Mouse (Mus musculus) liver, adult 2 months (tissue): ENCODE measurements around the gene Cbr4. TPM values are rescaled to one million over a fixed set of nuclear protein-coding genes. Genes with fewer than 3 reads are reported as not detected.

Experiments
- DNase-seq: peaks from one replicate; pipeline ENCODE4 v3.0.0-alpha.2; 2011; ENCODE audit warnings: low read depth, low spot score; ENCODE audit errors: extremely low read depth
- H3K27ac ChIP-seq: fragments of 200-500 bp; replicated peaks from 2 replicates; pipeline ENCODE4 v1.5.1; 2012; ENCODE audit warnings: low read depth, mild to moderate bottlenecking, control low read depth, inconsistent platforms, low read length; ENCODE audit not compliant: insufficient read depth
- H3K27me3 ChIP-seq: fragments of 200-500 bp; 2 replicates; pipeline ENCODE4 v1.6.1; 2012; ENCODE audit warnings: mild to moderate bottlenecking, moderate library complexity, low read length, inconsistent platforms; ENCODE audit not compliant: control insufficient read depth, insufficient read depth
- H3K36me3 ChIP-seq: fragments of 200-500 bp; 2 replicates; pipeline ENCODE4 v1.6.1; 2012; ENCODE audit warnings: low read length, inconsistent platforms; ENCODE audit not compliant: control insufficient read depth, insufficient read depth
- H3K4me1 ChIP-seq: fragments of 200-500 bp; 2 replicates; pipeline ENCODE4 v1.6.1; 2011; ENCODE audit warnings: low read length; ENCODE audit not compliant: control insufficient read depth, insufficient read depth
- H3K4me3 ChIP-seq: fragments of 200-500 bp; 2 replicates; pipeline ENCODE4 v1.5.1; 2011; ENCODE audit warnings: low read depth, mild to moderate bottlenecking, control low read depth, low read length, moderate library complexity; ENCODE audit not compliant: insufficient read depth
- H3K79me2 ChIP-seq: fragments of 200-500 bp; 2 replicates; pipeline ENCODE4 v1.6.1; 2012; ENCODE audit warnings: inconsistent platforms, mild to moderate bottlenecking, low read length, moderate library complexity; ENCODE audit not compliant: control insufficient read depth, insufficient read depth
- H3K9ac ChIP-seq: fragments of 200-500 bp; 2 replicates; pipeline ENCODE4 v1.6.1; 2012; ENCODE audit warnings: low read depth, mild to moderate bottlenecking, control low read depth, inconsistent platforms, low read length
- CTCF ChIP-seq: fragments of 200-500 bp; IDR thresholded peaks from 2 replicates; pipeline ENCODE4 v1.5.1; 2011; ENCODE audit warnings: low read depth, low read length, control low read depth
- POLR2A ChIP-seq: fragments of 200-500 bp; IDR thresholded peaks from 2 replicates; pipeline ENCODE4 v1.6.1; 2011; ENCODE audit warnings: low read length, control low read depth; ENCODE audit not compliant: insufficient read depth; ENCODE audit errors: extremely low read depth
- WGBS: fragments of 180-500 bp; shearing (Covaris S2); methylation state at CpG from one replicate; pipeline ENCODE4 v1.1.7; 2018; 5-methylcytosine and 5-hydroxymethylcytosine counted together
- polyA plus RNA-seq: library from polyadenylated mRNA; depleted of rRNA; stranded (reverse); fragments of >200 nt; gene quantifications from 2 replicates; pipeline ENCODE4 v1.2.3, GENCODE M21; 2012
- total RNA-seq: library from RNA; depleted of rRNA; stranded (reverse); fragments of >200 nt; gene quantifications from 2 replicates; pipeline ENCODE4 v1.2.3, GENCODE M21; 2014

The Cbr4 gene
- total and polyA plus RNA-seq, 2 experiments = 10.7 to 22.0 TPM

DNA sequence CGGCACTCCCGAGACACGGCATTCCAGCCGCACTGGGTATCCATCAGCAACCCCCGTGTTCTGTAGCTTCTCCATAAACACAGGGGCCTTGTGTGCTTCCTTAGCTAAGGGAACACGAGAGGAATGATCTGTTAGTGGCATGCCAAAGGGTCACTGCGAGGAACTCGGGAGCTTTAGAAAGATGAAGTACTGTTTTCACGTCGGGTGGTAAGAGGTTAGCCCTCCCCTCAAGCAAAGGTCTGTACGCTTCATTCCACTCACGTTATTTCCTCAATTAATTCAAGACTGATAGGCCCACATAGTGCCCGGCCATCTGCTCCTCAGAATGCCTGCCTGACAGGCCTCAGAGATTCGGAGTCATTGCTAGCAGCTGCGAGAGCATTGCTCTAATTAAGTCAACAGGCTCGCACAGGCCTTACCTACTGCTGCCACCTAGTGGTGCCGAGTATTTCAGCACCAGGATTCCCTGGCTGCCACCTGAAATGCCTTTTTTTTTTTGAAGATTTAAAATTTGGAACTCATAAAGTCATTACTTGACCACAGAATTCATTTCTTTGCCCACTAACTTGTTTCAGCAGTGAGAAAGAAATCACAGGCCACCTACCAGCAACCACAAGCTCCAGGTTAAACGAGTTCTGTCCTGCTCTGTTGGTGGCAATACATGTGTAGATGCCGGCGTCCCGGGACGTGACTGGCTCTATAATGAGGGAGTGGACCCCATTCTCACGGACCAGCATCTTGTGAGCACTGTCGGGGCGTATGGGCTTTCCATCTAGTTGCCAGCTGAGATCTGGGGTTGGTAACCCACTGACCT lies 28.6 kb downstream of the Cbr4 start:
- H3K36me3 ChIP-seq = peaks cover 64% of the 10 kb centered on the region
- 73% methylated on average over 25 of the region's 25 CpGs for WGBS
- DNase-seq = no peak

DNA sequence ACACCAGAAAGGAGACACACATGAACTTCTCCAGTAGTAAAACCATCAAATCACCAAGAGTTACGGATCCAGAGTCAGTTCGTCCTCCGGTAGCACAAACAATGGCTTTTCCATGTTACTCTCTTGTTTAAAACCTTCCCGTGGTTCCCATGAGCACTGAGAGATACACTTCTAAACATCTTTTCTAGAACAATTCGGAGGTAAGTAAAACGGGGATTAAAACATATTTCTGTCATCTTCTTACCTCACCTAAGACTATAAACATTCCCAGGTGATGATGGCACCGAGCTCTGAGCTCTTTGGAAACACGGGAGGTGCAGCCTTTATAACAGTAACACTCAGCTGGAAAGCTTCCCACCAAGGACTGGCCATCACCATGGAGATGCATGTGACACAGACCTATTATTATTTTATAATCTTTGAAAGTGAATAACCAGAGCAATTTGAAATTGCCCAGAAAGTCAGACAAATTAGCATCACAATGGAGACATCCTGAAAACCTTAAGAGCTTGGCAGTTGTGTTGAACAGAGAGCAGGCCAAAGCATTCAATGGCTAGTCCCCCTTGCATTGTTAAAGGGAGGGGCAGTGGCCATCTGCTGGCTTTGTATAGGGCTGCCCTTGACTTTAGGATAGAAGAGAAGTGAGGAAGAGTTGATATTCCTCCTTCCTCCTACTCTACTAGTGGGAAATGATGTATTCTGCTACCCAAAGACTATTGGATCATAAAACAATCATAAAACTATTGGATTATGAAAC lies 29.4 kb downstream of the Cbr4 start:
- no peak overlapping the region for H3K9ac ChIP-seq

More for the DNA sequence above, 28.6 kb downstream of the Cbr4 start:
- no peak overlapping the region for H3K4me3 ChIP-seq
- H3K4me1 ChIP-seq = peaks cover 5% of the 10 kb centered on the region; the same call in 1 of the 2 replicates
- TF ChIP-seq CTCF (peak; percentile 89), POLR2A (no peak)
- H3K27me3 ChIP-seq = no peaks in the 10 kb centered on the region
- H3K9ac ChIP-seq = no peak overlapping the region
- no peaks in the 10 kb centered on the region for H3K79me2 ChIP-seq
- no peak overlapping the region for H3K27ac ChIP-seq

DNA sequence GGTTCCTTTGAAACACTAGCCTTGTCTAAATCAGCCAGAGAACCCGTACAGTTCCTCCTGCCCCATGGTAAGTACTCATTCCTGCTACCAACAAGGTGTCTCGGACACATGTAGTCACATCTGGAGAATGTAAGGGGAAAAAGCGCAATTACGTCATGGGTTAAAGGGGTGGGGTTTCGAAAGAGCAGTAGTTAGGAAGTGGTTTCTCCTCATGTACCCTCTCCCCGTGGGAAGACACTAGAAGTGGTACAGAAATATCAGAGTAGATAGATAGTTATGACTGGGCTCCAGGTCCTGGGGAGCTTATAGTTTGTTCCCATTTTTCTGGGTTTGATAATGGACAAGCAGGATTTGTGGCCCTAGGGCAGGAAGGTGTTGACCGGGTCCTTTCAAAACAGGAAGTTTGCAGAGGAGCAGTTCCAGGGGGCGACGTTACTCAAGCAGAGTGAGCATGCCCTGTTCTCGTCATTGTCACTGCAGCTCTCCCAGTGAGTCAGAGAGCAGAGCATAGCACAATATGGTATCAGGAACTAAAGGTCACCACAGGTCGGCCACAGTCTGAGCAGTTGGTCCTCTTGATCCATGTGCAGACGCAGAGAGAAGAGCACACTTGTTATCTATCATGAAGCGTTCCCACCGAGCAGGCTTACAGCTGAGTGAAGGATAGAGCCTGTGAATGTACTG lies 30.1 kb downstream of the Cbr4 start:
- Histone ChIP-seq H3K36me3 (peaks cover 73% of the 10 kb centered on the region), H3K27me3 (no peaks in the 10 kb centered on the region), H3K27ac (no peak overlapping the region), H3K4me1 (no peaks in the 10 kb centered on the region), H3K9ac (no peak overlapping the region), H3K4me3 (no peak overlapping the region), H3K79me2 (no peaks in the 10 kb centered on the region)
- WGBS = 63% methylated on average over 14 of the region's 14 CpGs
- no peak for TF ChIP-seq POLR2A
- no peak for TF ChIP-seq CTCF
- no peak for DNase-seq

More for the DNA sequence above, 29.4 kb downstream of the Cbr4 start:
- TF ChIP-seq CTCF (no peak), POLR2A (no peak)
- H3K27ac ChIP-seq = no peak overlapping the region
- peaks cover 70% of the 10 kb centered on the region for H3K36me3 ChIP-seq
- no peak for DNase-seq
- no peaks in the 10 kb centered on the region for H3K27me3 ChIP-seq
- H3K4me3 ChIP-seq = no peak overlapping the region
- WGBS = 92% methylated on average over 8 of the region's 8 CpGs
- H3K4me1 ChIP-seq = no peaks in the 10 kb centered on the region
- H3K79me2 ChIP-seq = no peaks in the 10 kb centered on the region

DNA sequence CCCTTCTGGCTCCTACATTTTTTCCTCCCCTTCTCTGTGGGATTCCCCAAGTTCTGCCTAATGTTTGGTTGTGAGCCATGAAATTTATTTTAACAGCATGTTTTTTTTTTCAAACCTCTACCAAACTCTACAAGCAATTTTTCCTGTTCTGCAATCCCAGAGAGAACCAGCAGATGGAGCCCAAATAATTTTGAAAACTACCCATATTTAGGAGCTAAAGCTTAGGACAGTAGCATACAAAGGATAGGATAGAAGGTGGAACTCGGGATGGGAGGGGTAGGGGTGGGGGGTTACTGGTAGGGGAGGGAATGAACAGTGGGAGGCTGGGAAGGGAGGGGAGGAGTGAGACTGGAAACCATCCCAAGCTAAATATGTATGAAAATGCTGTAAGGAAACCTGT lies 34.6 kb downstream of the Cbr4 start:
- Histone ChIP-seq H3K27me3 (no peaks in the 10 kb centered on the region), H3K4me3 (no peak overlapping the region), H3K9ac (no peak overlapping the region), H3K27ac (no peak overlapping the region), H3K4me1 (no peaks in the 10 kb centered on the region), H3K36me3 (peaks cover 77% of the 10 kb centered on the region), H3K79me2 (no peaks in the 10 kb centered on the region)
- WGBS = 9% methylated on average over 1 of the region's 1 CpGs
- no peak for DNase-seq
- TF ChIP-seq POLR2A (no peak), CTCF (no peak)

DNA sequence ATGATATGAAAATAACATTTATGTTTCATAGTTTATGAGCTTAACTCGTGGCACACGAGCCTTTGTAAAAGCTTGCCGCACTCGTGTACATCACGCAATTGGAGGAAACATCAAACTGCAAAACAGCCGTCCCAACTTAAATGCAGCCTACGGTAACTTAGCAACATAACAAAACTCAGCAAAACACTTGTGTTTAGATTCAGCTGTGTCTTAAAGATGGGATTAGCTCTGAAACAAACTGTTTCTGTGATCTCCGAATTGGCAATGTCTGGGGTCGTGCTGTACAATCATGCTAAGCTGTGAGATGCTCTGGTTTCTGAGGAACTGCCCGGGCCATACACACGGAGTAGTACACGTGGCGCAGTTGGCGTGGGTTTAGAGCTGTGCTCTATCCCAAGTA lies 39.5 kb downstream of the Cbr4 start:
- H3K27me3 ChIP-seq = no peaks in the 10 kb centered on the region
- 94% methylated on average over 14 of the region's 14 CpGs for WGBS
- DNase-seq = no peak
- H3K36me3 ChIP-seq = peaks cover 74% of the 10 kb centered on the region
- H3K9ac ChIP-seq = no peak overlapping the region
- no peaks in the 10 kb centered on the region for H3K4me1 ChIP-seq
- no peak overlapping the region for H3K27ac ChIP-seq
- no peak overlapping the region for H3K4me3 ChIP-seq
- H3K79me2 ChIP-seq = no peaks in the 10 kb centered on the region
- no peak for TF ChIP-seq POLR2A
- TF ChIP-seq CTCF = no peak
